Mouse (Mus musculus): ENCODE measurements around the gene Gmpr. TPM values are rescaled to one million over a fixed set of nuclear protein-coding genes. Genes with fewer than 3 reads are reported as not detected.

The Gmpr gene
- polyA plus RNA-seq, 1 experiment from 2014 or later, result 23.4 TPM

DNA sequence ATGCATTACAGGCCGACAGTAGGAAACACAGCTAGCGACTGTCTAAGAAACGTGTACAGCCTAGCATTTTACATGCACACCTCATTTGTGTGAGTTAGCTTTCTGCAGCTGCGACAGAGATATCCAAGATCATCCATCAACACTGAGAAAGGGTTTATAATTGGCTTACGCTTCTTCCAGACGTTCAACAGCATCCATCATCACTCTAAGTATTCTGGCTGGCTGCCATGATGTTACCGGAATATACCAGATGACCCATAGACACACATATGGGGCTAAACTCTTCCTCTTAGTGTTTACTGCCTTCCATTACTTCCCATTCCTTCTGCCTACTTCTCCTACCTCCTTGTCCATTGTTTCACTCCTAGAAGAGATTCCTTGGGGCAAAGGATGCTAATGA lies 88.2 kb downstream of the Gmpr start:
- Histone ChIP-seq H3K4me3 (ENCODE audit: low read length) (no peak overlapping the region), H3K9ac (ENCODE audit: low read length) (no peak overlapping the region), H3K4me1 (replicated peaks; ENCODE audit: control insufficient read depth, insufficient read depth, low read length) (peaks cover 4% of the 10 kb centered on the region), H3K27ac (ENCODE audit: low read length) (no peak overlapping the region), H3K36me3 (ENCODE audit: control insufficient read depth, insufficient read depth, low read length) (no peaks in the 10 kb centered on the region), H3K27me3 (ENCODE audit: control insufficient read depth, insufficient read depth, low read depth, low read length) (no peaks in the 10 kb centered on the region), H3K4me2 (ENCODE audit: low read depth, low read length) (no peak overlapping the region), H3K9me3 (ENCODE audit: control insufficient read depth, low read length) (no peaks in the 10 kb centered on the region)
- peak; percentile 20; the same call in 1 of the 2 replicates for ATAC-seq (ENCODE audit: low read depth)
- 34% methylated on average over 7 of the region's 7 CpGs for WGBS

DNA sequence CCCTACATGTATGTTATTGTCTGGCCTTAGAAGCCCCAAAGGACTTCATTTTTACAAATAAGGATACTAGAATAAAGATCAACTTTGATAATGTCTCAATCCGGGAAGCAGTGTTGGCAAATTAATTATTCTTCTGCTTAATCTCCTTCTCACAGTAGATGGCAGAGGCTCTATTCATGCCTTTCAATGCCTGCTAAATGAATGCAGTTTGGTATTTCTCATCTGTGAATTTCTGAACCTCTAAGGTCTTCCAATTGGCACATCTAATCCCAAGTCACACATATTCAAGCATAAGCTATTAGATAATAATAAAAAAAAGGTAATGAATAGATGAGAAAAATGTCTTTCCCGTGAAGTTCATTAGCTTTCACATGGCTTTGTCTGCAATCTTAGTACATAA lies 92.6 kb downstream of the Gmpr start:
- Histone ChIP-seq H3K27me3 (ENCODE audit: control insufficient read depth, insufficient read depth, low read depth, low read length) (no peaks in the 10 kb centered on the region), H3K9me3 (ENCODE audit: control insufficient read depth, low read length) (no peaks in the 10 kb centered on the region), H3K4me1 (replicated peaks; ENCODE audit: control insufficient read depth, insufficient read depth, low read length) (peaks cover 4% of the 10 kb centered on the region), H3K36me3 (ENCODE audit: control insufficient read depth, insufficient read depth, low read length) (no peaks in the 10 kb centered on the region), H3K4me3 (ENCODE audit: low read length) (no peak overlapping the region), H3K9ac (ENCODE audit: low read length) (no peak overlapping the region), H3K4me2 (ENCODE audit: low read depth, low read length) (no peak overlapping the region), H3K27ac (ENCODE audit: low read length) (no peak overlapping the region)
- 75% methylated on average over 2 of the region's 2 CpGs for WGBS
- no peak for ATAC-seq (ENCODE audit: low read depth)

DNA sequence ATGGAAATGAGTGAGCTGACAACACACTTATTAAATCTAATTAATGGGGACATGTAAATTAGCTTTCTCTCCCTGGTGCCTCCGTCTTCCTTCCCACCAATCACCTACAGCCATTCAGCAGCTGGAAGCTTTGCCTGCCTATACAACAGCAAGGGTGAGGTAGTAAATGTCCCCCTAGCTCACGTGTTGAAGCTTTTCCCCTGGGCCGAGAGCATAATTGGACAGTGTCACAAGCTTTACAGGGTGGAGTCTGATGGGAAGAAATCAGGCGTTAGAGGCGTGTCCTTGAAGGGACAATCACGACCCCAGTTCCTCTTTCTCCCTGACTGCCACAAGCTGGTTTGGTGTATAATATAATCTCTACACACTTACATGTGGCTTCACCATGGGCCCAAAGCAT lies 93.2 kb downstream of the Gmpr start:
- Histone ChIP-seq H3K27me3 (ENCODE audit: control insufficient read depth, insufficient read depth, low read depth, low read length) (no peaks in the 10 kb centered on the region), H3K4me1 (replicated peaks; ENCODE audit: control insufficient read depth, insufficient read depth, low read length) (peaks cover 2% of the 10 kb centered on the region), H3K36me3 (ENCODE audit: control insufficient read depth, insufficient read depth, low read length) (no peaks in the 10 kb centered on the region), H3K9ac (ENCODE audit: low read length) (no peak overlapping the region), H3K27ac (ENCODE audit: low read length) (no peak overlapping the region), H3K9me3 (ENCODE audit: control insufficient read depth, low read length) (no peaks in the 10 kb centered on the region), H3K4me3 (ENCODE audit: low read length) (no peak overlapping the region), H3K4me2 (ENCODE audit: low read depth, low read length) (no peak overlapping the region)
- ATAC-seq (ENCODE audit: low read depth), result no peak
- 56% methylated on average over 6 of the region's 6 CpGs for WGBS

Other genes with a start within 250 kb of the Gmpr start
- gene Mylip, start 117.7 kb upstream of the Gmpr start, polyA plus RNA-seq (2015; fragmentation: Nextera tagmentation; extraction: Ambion mirVana), result 9.0 and 10.2 TPM in 2 replicates